Mouse (Mus musculus): ENCODE results near the gene Prune2. TPM values are rescaled to one million over a fixed set of nuclear protein-coding genes. Genes with fewer than 3 reads are reported as not detected.

Gene Prune2
- polyA plus RNA-seq (2015; fragmentation: Nextera tagmentation; extraction: Ambion mirVana), result 2.5 and 2.7 TPM in 2 replicates

- Histone ChIP-seq H3K9ac (no peak within 1 kb of the TSS), H3K4me1 (peaks cover 13% of the 10 kb centered on the region), H3K9me3 (no peaks in the 10 kb centered on the region), H3K27ac (0 out of 2 replicates have a peak within 1 kb of the TSS, but pooled peaks have one; percentile 4), H3K27me3 (replicated peaks) (peaks cover 19% of the 10 kb centered on the region), H3K4me3 (replicated peaks) (peak within 1 kb of the TSS; percentile 39), H3K4me2 (peak within 1 kb of the TSS; percentile 79), H3K36me3 (no peaks in the 10 kb centered on the region)
- under 1% methylated on average over 36 of the region's 36 CpGs for WGBS
- ATAC-seq (ENCODE audit: insufficient read depth, low FRiP score, low read depth), result peak; percentile 92
Measured at GRCm38 (mm10) chr19:16955613-16956271, at the start of gene Prune2. Gene Prune2 (plus strand): TSS chr19:16956118.

- H3K4me3 ChIP-seq (replicated peaks), result no peak overlapping the region
- no peak overlapping the region for H3K9ac ChIP-seq
- no peaks in the 10 kb centered on the region for H3K9me3 ChIP-seq
- H3K4me2 ChIP-seq, result no peak overlapping the region
- no peaks in the 10 kb centered on the region for H3K27me3 ChIP-seq (replicated peaks)
- H3K27ac ChIP-seq, result no peak overlapping the region
- WGBS, result 80% methylated on average over 5 of the region's 5 CpGs
- no peaks in the 10 kb centered on the region for H3K36me3 ChIP-seq
- no peaks in the 10 kb centered on the region for H3K4me1 ChIP-seq
- no peak for ATAC-seq (ENCODE audit: insufficient read depth, low FRiP score, low read depth)
Measured at GRCm38 (mm10) chr19:16911507-16911906, 44.4 kb upstream of the Prune2 start.

- H3K4me2 ChIP-seq, result no peak overlapping the region
- ATAC-seq (ENCODE audit: insufficient read depth, low FRiP score, low read depth), result no peak
- H3K4me1 ChIP-seq, result no peaks in the 10 kb centered on the region
- no peak overlapping the region for H3K4me3 ChIP-seq (replicated peaks)
- no peak overlapping the region for H3K9ac ChIP-seq
- H3K27me3 ChIP-seq (replicated peaks), result no peaks in the 10 kb centered on the region
- H3K27ac ChIP-seq, result no peak overlapping the region
- H3K36me3 ChIP-seq, result no peaks in the 10 kb centered on the region
- H3K9me3 ChIP-seq, result no peaks in the 10 kb centered on the region
- 69% methylated on average over 4 of the region's 4 CpGs for WGBS
Measured at GRCm38 (mm10) chr19:16924516-16924915, 31.4 kb upstream of the Prune2 start.

- Histone ChIP-seq H3K4me1 (no peaks in the 10 kb centered on the region), H3K9ac (no peak overlapping the region), H3K4me3 (replicated peaks) (no peak overlapping the region), H3K4me2 (no peak overlapping the region), H3K9me3 (no peaks in the 10 kb centered on the region), H3K27me3 (replicated peaks) (no peaks in the 10 kb centered on the region), H3K27ac (no peak overlapping the region), H3K36me3 (no peaks in the 10 kb centered on the region)
- WGBS, result 86% methylated on average over 8 of the region's 8 CpGs
- ATAC-seq (ENCODE audit: insufficient read depth, low FRiP score, low read depth), result no peak
Measured at GRCm38 (mm10) chr19:16934664-16935063, 21.3 kb upstream of the Prune2 start.

- no peaks in the 10 kb centered on the region for H3K36me3 ChIP-seq
- H3K27me3 ChIP-seq (replicated peaks), result peaks cover 7% of the 10 kb centered on the region; the same call in 1 of the 2 replicates
- H3K27ac ChIP-seq, result no peak overlapping the region
- no peak for ATAC-seq (ENCODE audit: insufficient read depth, low FRiP score, low read depth)
- H3K4me2 ChIP-seq, result no peak overlapping the region
- H3K4me3 ChIP-seq (replicated peaks), result no peak overlapping the region
- H3K9ac ChIP-seq, result no peak overlapping the region
- H3K4me1 ChIP-seq, result no peaks in the 10 kb centered on the region
- H3K9me3 ChIP-seq, result no peaks in the 10 kb centered on the region
- WGBS, result 83% methylated on average over 2 of the region's 2 CpGs
Measured at GRCm38 (mm10) chr19:16948794-16949313, 7.1 kb upstream of the Prune2 start.

GRCm38 (mm10) chr19:16949341-16949740 is 6.6 kb upstream of the Prune2 start:
- H3K4me2 ChIP-seq, result no peak overlapping the region
- H3K27ac ChIP-seq, result no peak overlapping the region
- H3K27me3 ChIP-seq (replicated peaks), result peaks cover 7% of the 10 kb centered on the region; the same call in 1 of the 2 replicates
- H3K9ac ChIP-seq, result no peak overlapping the region
- H3K4me1 ChIP-seq, result no peaks in the 10 kb centered on the region
- no peak overlapping the region for H3K4me3 ChIP-seq (replicated peaks)
- no peaks in the 10 kb centered on the region for H3K36me3 ChIP-seq
- H3K9me3 ChIP-seq, result no peaks in the 10 kb centered on the region
- WGBS, result 82% methylated on average over 2 of the region's 2 CpGs
- no peak for ATAC-seq (ENCODE audit: insufficient read depth, low FRiP score, low read depth)

DNA sequence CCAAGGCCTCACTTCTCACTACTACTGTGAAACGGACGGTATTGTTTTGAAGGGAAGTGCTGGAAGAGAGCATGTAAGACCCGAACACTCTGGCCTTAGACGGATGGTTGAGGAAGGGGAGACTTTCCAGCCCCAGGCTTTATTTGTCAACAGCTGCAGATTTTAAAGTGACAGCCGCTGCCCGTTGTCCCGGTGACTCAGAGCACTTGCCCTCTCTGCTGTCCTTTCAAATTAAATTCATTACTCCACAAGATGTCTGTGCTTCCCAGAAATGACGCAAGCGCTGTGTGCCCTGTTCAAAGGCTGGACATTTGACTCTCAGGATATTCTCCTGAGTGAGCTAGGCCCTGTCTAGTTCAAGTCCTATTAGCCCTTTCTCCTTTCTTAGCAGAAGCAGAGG is 5.9 kb upstream of the Prune2 start:
- 68% methylated on average over 9 of the region's 9 CpGs for WGBS
- Histone ChIP-seq H3K4me2 (no peak overlapping the region), H3K4me3 (replicated peaks) (no peak overlapping the region), H3K27me3 (replicated peaks) (peaks cover 7% of the 10 kb centered on the region; the same call in 1 of the 2 replicates), H3K27ac (no peak overlapping the region), H3K9me3 (no peaks in the 10 kb centered on the region), H3K4me1 (no peaks in the 10 kb centered on the region), H3K9ac (no peak overlapping the region), H3K36me3 (no peaks in the 10 kb centered on the region)
- ATAC-seq (ENCODE audit: insufficient read depth, low FRiP score, low read depth), result no peak

- Histone ChIP-seq H3K4me2 (no peak overlapping the region), H3K9me3 (no peaks in the 10 kb centered on the region), H3K27me3 (replicated peaks) (peaks cover 14% of the 10 kb centered on the region), H3K4me1 (peaks cover 4% of the 10 kb centered on the region; the same call in 1 of the 2 replicates), H3K27ac (no peak overlapping the region), H3K9ac (no peak overlapping the region), H3K4me3 (replicated peaks) (no peak overlapping the region), H3K36me3 (no peaks in the 10 kb centered on the region)
- no peak for ATAC-seq (ENCODE audit: insufficient read depth, low FRiP score, low read depth)
- WGBS, result 78% methylated on average over 8 of the region's 8 CpGs
Measured at GRCm38 (mm10) chr19:16950664-16951363, 5.1 kb upstream of the Prune2 start.

DNA sequence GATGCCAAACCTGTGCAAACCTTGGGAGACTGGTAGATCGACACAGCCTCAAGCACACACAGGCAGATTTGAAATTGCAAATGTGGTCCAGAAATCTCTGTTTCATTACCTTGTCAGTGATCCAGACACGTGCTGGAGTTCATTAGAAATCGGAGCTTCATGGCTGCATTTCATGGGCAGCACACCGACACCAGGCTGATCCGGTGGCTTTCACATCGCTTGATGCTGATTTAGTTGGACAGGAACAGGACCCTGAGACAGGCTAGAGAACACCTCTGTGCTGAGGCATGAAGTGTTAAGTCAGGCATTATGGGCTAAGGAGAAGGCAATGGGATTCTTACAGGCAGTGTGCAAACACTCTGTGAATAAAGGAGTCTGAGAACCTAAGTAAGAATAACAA is 1.2 kb upstream of the Prune2 start:
- H3K9ac ChIP-seq, result no peak overlapping the region
- no peak overlapping the region for H3K4me2 ChIP-seq
- no peak overlapping the region for H3K27ac ChIP-seq
- no peaks in the 10 kb centered on the region for H3K36me3 ChIP-seq
- ATAC-seq (ENCODE audit: insufficient read depth, low FRiP score, low read depth), result no peak
- peaks cover 13% of the 10 kb centered on the region for H3K4me1 ChIP-seq
- peaks cover 19% of the 10 kb centered on the region for H3K27me3 ChIP-seq (replicated peaks)
- 80% methylated on average over 6 of the region's 6 CpGs for WGBS
- H3K9me3 ChIP-seq, result no peaks in the 10 kb centered on the region
- H3K4me3 ChIP-seq (replicated peaks), result no peak overlapping the region

GRCm38 (mm10) chr19:16955231-16955612 is 696 bp upstream of the Prune2 start:
- 0 out of 2 replicates have a peak overlapping the region, but pooled peaks have one; percentile 4 for H3K27ac ChIP-seq
- no peaks in the 10 kb centered on the region for H3K36me3 ChIP-seq
- H3K4me3 ChIP-seq (replicated peaks), result no peak overlapping the region
- peaks cover 13% of the 10 kb centered on the region for H3K4me1 ChIP-seq
- ATAC-seq (ENCODE audit: insufficient read depth, low FRiP score, low read depth), result no peak
- peaks cover 19% of the 10 kb centered on the region for H3K27me3 ChIP-seq (replicated peaks)
- H3K4me2 ChIP-seq, result peak overlapping the region; percentile 79; the same call in 1 of the 2 replicates
- no peaks in the 10 kb centered on the region for H3K9me3 ChIP-seq
- no peak overlapping the region for H3K9ac ChIP-seq
- WGBS, result 33% methylated on average over 9 of the region's 9 CpGs

GRCm38 (mm10) chr19:16956319-16956718 is 401 bp downstream of the Prune2 start:
- 4% methylated on average over 7 of the region's 7 CpGs for WGBS
- Histone ChIP-seq H3K36me3 (no peaks in the 10 kb centered on the region), H3K4me3 (replicated peaks) (peak overlapping the region; percentile 39), H3K27me3 (replicated peaks) (peaks cover 19% of the 10 kb centered on the region), H3K9me3 (no peaks in the 10 kb centered on the region), H3K4me2 (peak overlapping the region; percentile 79), H3K9ac (no peak overlapping the region), H3K4me1 (peaks cover 13% of the 10 kb centered on the region), H3K27ac (no peak overlapping the region)
- no peak for ATAC-seq (ENCODE audit: insufficient read depth, low FRiP score, low read depth)

DNA sequence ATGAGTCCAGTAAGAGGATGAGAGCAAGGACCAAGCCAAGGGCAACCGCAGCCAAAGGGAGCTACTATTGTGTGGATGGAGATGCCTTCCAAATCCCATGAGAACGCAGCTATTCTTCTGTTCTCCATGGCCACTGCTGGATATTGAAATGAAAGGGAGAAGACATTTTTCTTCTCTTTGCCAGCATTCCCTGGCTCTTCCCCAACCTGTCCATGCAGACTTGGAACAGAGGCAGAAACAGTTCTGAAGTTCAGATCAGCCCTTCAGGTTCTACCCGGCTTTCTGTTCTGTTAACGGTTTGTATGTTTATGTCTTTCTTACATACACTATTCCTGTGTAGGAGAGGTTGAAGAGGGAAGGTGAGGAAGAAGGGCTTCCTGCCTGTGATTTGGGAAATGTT is 3.1 kb downstream of the Prune2 start:
- 78% methylated on average over 4 of the region's 4 CpGs for WGBS
- H3K9ac ChIP-seq, result no peak overlapping the region
- H3K36me3 ChIP-seq, result no peaks in the 10 kb centered on the region
- no peak overlapping the region for H3K4me2 ChIP-seq
- H3K27ac ChIP-seq, result no peak overlapping the region
- ATAC-seq (ENCODE audit: insufficient read depth, low FRiP score, low read depth), result no peak
- no peaks in the 10 kb centered on the region for H3K9me3 ChIP-seq
- no peak overlapping the region for H3K4me3 ChIP-seq (replicated peaks)
- peaks cover 13% of the 10 kb centered on the region for H3K4me1 ChIP-seq
- peaks cover 12% of the 10 kb centered on the region for H3K27me3 ChIP-seq (replicated peaks)

Measured in stomach, embryonic 15.5 days (tissue).